Mouse (Mus musculus): Measurements from ENCODE around the gene Med18. TPM values are rescaled to one million over a fixed set of nuclear protein-coding genes. Genes with fewer than 3 reads are reported as not detected.

Med18 gene
- polyA plus RNA-seq (2015; fragmentation: Nextera tagmentation; extraction: Ambion mirVana), result 30.5 and 31.5 TPM in 2 replicates

- peak; percentile 95 for DNase-seq (ENCODE audit: low spot score)
Measured at GRCm38 (mm10) chr4:132463430-132464254, at the start of gene Med18. Gene Med18, minus strand, starts transcription at chr4:132463921.

GRCm38 (mm10) chr4:132512080-132512479 is 48.4 kb upstream of the Med18 start:
- no peak for DNase-seq (ENCODE audit: low spot score)

DNA sequence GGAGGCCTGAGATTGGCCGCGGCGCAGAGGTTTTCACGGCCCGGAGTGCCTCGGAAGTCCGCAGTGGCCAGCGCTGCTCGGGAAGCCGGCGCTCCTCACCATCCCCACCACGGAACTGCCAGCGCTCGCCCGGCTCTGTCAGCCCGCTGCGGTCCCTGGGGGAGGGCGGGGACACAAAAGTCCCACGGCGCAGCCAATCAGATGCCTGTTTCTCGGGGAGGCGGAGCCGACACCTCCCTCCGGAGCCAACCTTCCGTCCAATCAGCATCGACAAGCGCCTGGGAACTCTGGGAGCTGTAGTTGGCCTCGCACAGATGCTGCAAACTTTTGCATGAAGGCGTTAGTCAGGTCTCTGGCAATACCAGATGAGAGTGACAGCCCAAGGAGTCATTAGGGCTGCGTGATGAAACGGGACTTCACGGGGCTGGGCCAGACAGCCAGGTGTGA is 46.7 kb upstream of the Med18 start, which contains the start of gene Sesn2:
TSS of gene Sesn2 (minus strand) at position 150 of the 447 bp plus-strand sequence.
- peak; percentile 98 for DNase-seq (ENCODE audit: low spot score)

DNA sequence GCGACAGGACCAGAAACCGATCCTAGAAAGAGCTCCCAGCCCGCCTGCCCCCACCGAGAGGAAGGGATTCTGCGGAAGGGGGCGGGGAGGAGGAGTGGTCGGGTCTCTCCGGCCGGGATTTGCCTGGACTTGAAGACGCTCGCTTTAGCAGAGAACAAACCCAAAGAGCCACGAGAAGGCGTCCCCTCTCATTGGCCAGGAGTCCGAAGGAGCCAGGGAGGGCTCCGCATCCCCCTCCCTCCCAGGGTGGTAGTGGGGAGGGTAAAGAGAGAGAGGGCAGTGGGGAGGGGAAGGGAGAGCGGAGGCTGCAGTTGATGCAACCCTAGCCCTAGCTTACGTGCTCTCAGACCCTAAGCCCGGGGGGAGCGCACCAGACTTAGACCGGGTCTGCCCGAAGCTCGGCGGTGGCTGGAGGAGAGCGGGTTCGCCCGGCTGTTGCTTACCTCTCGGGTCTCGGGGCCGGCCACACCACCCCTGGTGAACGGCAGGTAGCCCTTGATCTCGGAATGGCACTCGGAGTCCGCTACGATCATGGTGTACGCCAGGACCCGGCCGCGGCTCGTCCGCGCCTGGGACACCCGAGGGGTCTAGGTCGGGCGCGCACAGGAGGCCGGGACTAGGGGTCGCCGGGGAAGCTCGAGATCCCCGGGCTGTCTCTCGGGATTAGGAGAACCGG is 46.0 kb upstream of the Med18 start:
- DNase-seq (ENCODE audit: low spot score), result peak; percentile 35

GRCm38 (mm10) chr4:132507210-132507609 is 43.5 kb upstream of the Med18 start:
- DNase-seq (ENCODE audit: low spot score), result no peak

DNA sequence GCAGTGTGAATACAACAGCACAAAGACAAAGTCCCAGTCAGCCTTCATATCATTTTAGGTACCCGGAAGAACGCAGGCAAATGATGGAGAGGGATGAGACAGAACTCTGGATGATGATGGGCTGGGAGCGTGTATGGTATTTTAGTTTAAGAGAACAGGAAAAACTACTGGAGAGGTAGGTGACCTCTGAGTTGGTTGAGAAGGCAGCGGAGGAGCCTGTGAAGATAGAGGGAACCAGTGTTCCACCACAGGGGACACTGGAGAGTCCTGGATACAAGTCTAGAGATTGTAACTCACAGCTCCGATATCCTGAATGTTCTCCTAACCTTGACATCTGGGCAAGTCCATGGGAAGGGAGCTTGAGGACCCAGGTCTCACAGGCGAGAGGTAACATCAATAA is 42.5 kb upstream of the Med18 start:
- no peak for DNase-seq (ENCODE audit: low spot score)

- no peak for DNase-seq (ENCODE audit: low spot score)
Measured at GRCm38 (mm10) chr4:132505800-132506199, 42.1 kb upstream of the Med18 start.

- DNase-seq (ENCODE audit: low spot score), result no peak
Measured at GRCm38 (mm10) chr4:132505034-132505738, 41.5 kb upstream of the Med18 start.

DNA sequence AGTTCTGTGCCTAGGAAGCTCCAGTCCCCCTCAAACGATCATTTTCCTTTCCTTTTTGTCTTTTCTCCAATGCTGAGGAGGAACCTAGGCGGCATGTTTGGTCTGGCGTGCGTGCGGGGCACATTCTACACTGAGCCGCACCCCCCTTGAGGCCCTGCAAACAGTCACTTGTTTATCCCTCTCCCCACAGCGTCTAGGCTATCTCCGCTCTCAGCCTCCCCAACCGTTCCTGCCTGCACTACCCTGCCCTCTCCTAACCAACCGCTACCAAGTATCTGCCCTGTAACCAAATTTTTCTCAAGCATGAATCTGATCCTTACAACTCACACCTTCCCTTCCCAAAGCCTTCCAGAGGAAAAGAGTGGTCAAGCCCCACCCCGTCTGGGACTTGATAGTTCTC is 39.6 kb upstream of the Med18 start:
- no peak for DNase-seq (ENCODE audit: low spot score)

DNA sequence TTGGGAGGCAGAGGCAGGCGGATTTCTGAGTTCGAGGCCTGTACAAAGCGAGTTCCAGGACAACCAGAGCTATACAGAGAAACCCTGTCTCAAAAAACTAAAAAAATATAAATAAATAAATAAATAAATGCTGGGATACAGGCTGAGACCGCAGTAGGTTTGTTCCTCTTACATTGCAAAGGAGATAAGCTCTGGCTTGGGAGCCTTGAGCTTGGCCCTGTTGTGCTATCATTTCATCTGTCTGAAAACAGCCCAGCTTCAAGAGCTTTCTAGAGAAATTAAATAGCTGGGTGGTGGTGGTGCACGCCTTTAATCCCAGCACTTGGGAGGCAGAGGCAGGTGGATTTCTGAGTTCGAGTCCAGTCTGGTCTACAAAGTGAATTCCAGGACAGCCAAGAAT is 37.9 kb upstream of the Med18 start:
- no peak for DNase-seq (ENCODE audit: low spot score)

GRCm38 (mm10) chr4:132494271-132494918 is 30.7 kb upstream of the Med18 start:
- DNase-seq (ENCODE audit: low spot score), result no peak

GRCm38 (mm10) chr4:132492178-132493060 is 28.7 kb upstream of the Med18 start:
- no peak for DNase-seq (ENCODE audit: low spot score)

DNA sequence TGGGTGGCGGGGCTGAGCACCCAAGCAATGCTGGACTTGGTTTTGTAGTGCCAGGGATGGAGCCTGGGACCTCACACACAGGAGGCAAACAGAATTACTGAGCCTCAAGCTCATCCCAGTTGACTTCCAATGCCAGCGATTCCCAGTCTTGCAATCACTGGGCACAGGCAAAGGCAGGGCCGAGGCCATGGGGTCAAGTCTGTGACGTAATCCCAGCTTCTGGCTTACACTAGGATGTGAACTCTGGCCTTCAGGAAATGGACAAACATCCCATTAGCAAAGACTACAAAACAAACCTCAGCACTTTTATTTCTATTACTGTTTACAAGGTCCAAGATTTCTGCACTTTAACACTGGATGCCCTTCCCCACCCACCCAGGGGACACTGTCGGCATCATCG is 28.0 kb upstream of the Med18 start:
- no peak for DNase-seq (ENCODE audit: low spot score)

- no peak for DNase-seq (ENCODE audit: low spot score)
Measured at GRCm38 (mm10) chr4:132491057-132491456, 27.3 kb upstream of the Med18 start.

DNA sequence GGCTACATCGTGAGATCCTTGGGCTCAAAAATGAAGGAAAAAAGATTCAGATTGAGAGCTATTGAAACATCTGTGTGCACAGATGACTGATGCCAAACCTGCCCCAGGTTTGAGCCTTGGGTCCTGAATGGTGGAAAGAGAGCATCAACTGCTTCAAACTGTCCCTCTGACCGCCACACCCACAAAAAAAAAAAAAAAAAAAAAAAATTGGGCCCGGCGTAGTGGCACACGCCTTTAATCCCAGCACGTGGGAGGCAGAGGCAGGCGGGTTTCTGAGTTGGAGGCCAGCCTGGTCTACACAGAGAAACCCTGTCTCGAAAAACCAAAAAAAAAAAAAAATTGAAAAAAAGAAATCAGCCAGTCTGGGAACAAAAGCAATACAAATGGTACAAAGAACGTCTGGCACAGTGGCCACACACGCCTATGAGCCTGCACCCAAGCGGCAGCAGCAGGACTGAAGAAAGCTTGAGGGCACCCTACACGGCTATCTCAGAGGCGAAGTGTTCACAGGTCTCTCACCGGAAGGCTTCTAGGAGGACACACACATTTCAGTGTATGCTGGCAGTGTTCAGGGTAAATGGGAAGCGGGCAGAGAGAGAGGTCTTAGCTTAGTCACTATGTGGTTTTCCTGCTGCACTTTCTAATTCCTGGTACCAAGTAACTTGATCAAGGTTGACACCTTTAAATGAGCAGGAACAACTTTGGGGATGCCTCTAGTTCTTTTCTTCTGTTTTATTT is 26.7 kb upstream of the Med18 start:
- DNase-seq (ENCODE audit: low spot score), result no peak

- no peak for DNase-seq (ENCODE audit: low spot score)
Measured at GRCm38 (mm10) chr4:132488976-132489375, 25.3 kb upstream of the Med18 start.

GRCm38 (mm10) chr4:132488521-132488920 is 24.8 kb upstream of the Med18 start:
- no peak for DNase-seq (ENCODE audit: low spot score)

DNA sequence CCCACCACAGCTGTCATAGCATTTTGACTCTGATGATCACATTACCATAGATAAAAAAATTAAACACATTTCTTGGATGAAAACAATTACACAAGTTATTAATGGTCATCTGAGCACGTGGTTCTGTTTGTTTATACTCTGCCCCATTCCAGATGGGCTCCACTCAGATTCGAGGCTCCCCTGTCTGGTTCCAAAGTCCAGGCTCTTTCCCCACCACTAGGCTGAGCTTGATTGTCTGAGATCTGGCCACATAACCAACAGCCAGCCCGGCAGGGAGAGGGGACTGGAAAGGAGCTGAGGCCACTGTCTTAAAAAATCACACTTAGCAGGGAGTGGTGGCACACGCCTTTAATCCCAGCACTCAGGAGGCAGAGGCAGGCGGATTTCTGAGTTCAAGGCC is 21.1 kb upstream of the Med18 start:
- no peak for DNase-seq (ENCODE audit: low spot score)

DNA sequence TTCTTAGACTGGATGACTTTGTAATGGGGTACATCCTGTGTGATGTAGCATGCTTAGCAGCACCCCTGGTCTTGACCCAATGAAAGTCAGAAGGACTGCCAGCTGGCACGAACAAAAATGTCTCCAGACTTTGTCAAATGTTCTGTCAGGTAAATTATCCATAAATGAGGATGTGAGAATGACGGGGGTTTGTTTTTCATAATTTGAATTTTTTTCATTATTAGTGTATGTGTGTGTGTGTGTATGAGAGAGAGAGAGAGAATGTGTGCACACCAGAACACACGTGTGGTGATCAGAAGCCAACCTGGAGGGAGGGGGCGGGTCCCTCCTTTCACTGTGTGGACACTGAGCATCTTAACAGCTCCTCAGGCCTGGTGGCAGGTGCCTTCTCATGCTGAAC is 20.5 kb upstream of the Med18 start:
- no peak for DNase-seq (ENCODE audit: low spot score)
